Mouse (Mus musculus) cerebellum, adult 11 months (tissue): ENCODE measurements around the gene Pde7b.

Source experiments
- DNase-seq: peaks from one replicate; pipeline ENCODE4 v3.0.0; 2022

The Pde7b gene

GRCm38 (mm10) chr10:20653299-20653698, 71.6 kb downstream of the Pde7b start:
- no peak for DNase-seq

DNA sequence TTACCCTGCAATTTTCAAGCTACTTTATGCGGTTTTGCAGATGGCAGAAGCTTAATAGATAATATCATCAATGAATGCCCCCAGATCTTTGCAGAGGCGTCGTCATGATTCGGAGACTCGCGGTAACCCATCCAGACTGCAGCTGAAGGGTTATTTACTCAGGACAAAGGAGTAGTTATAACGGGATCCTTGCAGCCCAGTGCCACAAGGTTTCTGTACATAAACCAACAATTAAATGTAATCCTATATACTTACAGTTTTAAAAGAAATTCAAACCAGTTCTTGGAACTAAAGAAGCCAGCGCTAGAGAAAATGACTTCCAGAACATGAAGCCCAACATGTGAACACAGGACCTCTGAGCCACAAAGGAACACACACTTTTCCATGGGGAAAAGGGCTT, 88.5 kb downstream of the Pde7b start:
- no peak for DNase-seq

DNA sequence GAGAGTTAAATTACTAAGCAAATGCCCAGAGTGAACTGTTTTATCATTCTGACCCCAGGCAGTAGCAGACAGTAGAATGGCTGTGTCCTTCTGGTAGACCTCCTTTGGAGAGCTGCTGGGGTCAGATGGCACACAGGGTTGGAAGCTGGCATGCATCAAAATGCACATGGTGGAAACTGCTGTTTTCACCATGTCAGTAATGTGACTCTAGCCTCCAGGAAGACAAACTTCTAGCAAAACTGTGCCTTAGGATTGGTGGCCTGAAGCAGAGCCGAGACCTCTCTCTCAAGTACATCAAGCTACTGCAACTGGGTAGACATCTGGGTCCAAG, 91.8 kb downstream of the Pde7b start:
- DNase-seq: no peak

DNA sequence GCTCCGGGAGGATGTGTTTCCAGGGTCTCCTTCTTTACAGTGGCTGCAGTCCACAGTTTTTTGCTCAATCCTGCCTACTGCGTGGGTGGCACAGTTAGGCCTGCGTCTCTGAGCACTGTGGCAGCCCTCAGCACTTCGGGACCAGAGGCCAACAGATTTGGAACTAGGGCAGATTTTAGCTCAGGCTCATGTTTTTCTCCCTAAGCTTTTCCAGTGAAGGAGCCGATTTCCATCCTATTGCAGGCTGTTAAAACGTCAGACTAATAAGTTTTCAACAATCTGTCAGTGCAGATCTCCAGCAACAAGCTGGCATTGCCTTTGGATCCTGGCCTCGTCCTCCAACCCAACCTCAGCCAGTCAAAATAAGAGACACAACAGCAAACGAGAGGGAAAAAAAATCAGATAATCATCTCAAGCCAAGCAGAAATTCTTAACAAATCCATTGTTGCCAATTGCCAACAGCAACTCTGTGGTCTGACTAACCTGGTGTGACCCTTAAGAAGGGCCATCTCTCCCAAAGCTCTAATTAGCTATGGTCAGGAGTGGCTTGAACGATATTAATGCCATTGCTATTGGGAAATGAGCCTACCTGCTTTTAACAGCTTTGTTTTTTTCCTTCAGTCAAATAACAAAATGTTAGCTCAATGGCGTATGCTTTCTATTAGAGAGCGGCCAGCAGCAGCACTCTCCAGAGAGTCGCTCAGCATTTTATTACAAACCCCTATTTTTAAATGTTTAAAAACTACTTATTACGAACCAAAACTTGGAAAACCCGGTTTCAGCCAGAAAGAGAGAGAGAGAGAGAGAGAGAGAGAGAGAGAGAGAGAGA, 92.4 kb downstream of the Pde7b start:
- no peak for DNase-seq

GRCm38 (mm10) chr10:20630122-20630521, 94.8 kb downstream of the Pde7b start:
- no peak for DNase-seq

- DNase-seq: no peak
Measured at GRCm38 (mm10) chr10:20625702-20626375, 99.0 kb downstream of the Pde7b start.

GRCm38 (mm10) chr10:20621661-20622454, 103.0 kb downstream of the Pde7b start:
- no peak for DNase-seq

DNA sequence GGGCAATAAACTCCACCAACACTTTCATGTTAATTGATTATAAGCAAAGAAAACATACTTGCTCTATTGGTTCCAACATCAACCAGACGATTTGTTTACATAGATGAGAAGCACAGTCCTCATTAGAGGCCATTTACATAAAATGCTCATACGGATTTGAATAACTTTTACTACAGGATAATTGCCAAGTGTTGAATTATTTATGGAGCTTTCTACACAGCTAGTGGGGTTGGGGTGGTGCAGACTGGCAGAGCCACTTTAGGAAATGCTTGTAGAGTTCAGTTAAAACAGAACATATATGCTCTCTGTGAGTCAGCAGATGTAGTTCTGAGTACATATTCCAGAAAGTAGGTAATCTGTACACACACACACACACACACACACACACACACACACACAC, 118.9 kb downstream of the Pde7b start:
- DNase-seq: no peak

- DNase-seq: no peak
Measured at GRCm38 (mm10) chr10:20595107-20595810, 129.6 kb downstream of the Pde7b start.

DNA sequence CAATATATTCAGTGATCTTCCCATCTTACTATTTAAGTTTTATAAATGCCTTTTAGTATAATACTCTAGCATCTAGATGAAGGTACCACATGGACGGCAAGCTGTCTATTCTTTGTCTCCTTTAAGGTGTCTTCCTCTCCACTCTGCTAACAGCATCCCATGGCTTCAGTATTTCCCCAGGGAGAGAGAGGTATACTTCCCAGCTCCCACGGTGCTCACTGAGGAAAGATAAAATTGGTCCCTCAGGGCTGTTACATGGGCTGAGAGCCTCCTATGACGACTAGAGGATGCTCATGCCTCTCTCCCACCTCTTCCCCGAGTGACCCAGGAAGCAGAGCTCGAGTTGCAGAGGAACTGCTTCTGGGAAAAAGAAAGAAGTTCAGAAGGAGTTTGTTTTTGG, 130.9 kb downstream of the Pde7b start:
- no peak for DNase-seq

- DNase-seq: no peak
Measured at GRCm38 (mm10) chr10:20590100-20590499, 134.8 kb downstream of the Pde7b start.

- no peak for DNase-seq
Measured at GRCm38 (mm10) chr10:20585959-20586358, 138.9 kb downstream of the Pde7b start.

DNA sequence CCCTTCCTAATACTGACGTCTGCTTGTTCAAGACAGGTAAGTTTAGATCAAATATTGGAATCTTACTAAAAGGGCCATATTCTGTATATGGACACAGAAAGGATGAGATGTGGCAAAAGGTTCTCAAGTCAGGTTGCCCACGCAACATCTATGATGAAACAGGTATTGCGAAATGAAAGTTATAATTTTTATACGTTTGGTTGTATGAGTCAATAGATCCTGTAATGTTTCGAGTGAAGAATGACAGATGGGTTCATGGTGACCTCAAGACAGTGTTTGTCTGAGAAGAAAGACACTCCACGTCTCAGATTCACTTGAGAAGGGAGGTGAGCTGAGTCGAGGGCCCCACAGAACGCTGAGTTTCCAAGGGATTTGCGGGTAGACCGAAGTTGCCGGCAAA, 149.9 kb downstream of the Pde7b start:
- no peak for DNase-seq

- no peak for DNase-seq
Measured at GRCm38 (mm10) chr10:20574414-20574813, 150.5 kb downstream of the Pde7b start.

DNA sequence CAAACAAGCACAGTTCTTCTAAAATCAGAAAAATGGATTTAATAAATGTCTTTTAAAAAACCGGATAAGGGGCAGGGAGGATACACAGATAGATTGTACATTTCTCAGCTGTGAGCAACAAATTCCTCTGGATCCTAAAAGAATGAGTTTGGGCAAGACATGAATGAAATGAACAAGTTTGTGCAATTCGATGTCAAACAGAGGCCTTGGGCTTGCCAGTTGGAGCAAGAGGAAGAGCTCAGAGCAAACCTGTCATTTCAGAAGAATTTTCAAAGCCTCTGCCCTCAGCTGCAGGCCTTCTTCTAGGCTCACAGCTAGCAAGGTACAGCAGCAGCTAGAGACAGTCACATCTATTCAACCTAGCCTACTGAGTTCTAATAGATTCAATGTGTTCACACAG, 153.4 kb downstream of the Pde7b start:
- no peak for DNase-seq

GRCm38 (mm10) chr10:20568630-20569029, 156.2 kb downstream of the Pde7b start:
- no peak for DNase-seq

GRCm38 (mm10) chr10:20567684-20568236, 157.1 kb downstream of the Pde7b start:
- DNase-seq: no peak

- no peak for DNase-seq
Measured at GRCm38 (mm10) chr10:20556477-20556876, 168.4 kb downstream of the Pde7b start.

DNA sequence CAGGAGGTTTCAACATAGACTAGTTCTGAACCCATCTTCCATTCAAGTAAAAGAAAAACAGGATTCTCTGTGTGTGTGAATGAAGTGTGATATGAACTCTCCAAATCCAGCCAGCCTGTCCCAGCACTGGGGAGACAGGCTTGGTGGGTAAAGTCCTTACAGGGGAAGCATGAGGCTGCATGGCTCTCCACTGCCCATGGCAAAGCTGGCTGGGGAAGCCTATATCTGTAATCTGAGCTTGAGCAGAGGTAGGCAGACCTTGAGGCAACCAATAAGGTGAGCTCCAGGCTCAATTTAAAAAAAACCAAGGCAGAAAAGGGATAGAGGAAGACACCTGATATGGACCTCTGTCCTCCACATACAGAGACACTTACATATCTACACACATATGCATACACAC, 173.5 kb downstream of the Pde7b start:
- no peak for DNase-seq

- DNase-seq: no peak
Measured at GRCm38 (mm10) chr10:20550771-20551170, 174.1 kb downstream of the Pde7b start.

DNA sequence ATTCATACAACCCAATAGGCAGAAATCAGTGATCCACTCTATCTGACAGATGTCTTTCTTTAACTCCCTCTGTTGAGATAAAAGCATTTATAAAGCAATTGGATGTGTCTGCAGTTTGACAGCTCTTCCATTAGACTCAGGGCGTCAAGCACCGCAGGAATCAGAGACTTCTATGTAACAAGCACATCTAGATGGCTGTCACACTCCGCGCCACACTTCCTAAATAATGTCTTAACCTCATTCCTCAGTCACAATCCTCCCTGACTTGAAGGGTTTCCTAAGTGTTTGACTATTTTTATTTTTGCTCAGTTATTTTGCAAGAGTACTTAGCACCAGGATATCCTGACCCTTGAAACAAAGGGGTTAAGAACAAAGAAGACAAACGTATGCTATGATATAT, 174.7 kb downstream of the Pde7b start:
- DNase-seq: no peak

GRCm38 (mm10) chr10:20548833-20549710, 175.8 kb downstream of the Pde7b start:
- no peak for DNase-seq
